Mouse (Mus musculus): ENCODE results near the gene Smg8.
A peak's percentile ranks its signal among the peaks of the same experiment; 100 is the strongest.
"Not testable (repeated sequence)": the region's sequence is repeated elsewhere in the genome, so short reads cannot be mapped to it uniquely, and the experiment has no call there.

Smg8 gene

DNA sequence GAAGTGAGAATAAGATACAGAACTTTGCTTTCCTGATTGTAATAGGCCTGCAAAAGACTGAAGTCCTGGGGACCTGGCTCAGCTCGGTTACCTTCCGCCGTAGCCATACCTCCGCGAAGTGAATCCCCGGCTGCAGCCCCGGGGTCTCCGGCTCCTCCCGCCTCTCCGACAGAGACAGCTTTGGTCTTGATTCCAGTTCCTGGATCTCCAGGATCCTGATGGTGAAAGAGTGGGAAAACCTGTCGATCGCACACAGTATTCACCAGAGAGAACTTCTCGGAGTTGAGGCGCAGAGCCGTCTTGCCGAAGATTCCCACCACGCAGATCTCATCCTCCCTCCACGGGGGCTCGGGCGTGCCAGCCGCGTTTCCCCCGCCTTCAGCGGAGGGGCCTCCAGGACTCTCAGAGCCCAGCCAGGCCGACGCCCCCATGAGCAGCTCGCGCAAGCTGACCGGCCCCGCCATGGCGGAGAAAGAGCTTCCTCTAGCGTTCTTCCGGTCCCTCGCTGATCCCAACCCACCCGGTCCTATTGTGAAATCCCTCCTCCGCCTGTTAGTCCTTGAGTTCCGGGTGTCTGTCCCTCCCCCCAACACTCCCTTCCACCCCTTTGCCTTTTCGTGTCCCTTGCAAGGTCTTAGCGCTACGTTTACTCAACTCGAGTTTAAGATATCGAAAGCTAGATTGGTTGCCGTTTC, at the start of gene Smg8:
Gene Smg8 (minus strand): TSS at position 485 of the 695 bp plus-strand sequence.
- DNase-seq (ENCODE audit: low spot score in 2 of 2): peak; percentile 71 to 72

DNA sequence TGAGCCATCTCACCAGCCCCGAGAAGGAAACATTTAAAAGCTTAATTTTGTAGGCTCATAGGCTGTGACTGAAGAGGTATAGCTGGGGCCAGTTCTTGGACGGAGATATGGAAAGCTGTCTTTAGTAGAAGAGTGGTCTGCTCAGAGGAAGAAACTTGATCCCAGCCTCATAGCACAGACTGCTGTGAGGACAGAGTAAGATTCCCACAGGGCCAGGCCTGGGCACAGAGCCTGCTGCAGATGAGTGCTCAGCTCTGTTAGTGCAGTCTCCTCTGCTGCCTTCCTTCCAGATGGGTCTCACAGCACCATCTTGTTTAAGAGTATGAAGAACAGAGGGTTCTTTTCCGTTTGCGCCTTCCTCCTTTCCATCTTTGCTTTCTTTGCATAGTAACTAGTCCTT, 49.7 kb upstream of the Smg8 start:
- no peak for DNase-seq (ENCODE audit: low spot score in 2 of 2)

DNA sequence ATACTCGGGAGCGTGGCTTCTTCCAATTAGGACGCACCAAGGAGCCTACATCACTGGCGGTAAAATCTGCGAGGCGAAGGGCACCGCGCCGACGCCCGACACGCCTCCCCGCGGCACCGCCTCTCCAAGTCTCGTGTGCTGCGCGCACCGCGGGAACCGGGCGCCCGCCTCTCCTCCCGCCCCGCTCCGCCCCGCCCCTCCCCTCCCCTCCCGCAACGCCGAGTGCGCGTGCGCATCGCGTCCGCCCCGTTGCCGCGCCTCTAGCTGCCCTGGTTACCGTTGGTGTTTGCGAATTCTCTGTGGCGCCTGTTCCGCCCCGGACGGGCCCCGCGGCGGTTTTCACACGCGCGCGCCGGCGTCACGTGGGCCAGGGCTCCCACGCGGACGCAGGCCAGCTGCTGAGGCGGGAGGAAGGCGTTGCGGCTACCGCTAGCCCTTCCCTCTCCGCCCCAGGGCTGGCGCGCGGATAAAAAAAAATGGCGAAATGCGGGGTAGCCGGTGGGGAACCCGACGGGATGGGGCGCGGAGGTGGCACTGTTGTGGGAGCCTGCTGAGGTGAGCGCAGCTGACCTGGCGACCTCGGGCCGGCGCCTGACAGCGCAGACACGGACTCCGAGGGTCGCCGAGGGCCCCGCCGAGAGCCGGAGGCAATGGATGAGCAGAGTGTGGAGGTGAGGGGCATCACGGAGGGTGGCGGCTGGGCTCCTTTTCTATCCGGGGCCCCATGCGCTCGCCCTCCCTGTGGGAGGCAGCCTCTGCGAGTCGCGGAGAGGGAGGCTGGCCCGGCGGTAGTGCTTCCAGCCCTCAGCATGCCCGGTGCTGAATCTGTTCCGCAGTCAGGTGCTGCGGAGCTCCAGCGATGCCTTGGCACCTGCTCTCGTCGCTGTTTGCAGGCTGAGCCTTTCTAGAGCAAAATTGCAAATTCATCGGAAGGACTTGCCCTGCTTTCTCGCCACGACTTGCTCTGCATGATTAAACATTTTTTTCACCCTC, 40.5 kb upstream of the Smg8 start, which contains the start of gene Trim37:
Gene Trim37 (plus strand): TSS at position 254 of the 993 bp plus-strand sequence.
- DNase-seq (ENCODE audit: low spot score in 2 of 2): peak; percentile 68 to 87

DNA sequence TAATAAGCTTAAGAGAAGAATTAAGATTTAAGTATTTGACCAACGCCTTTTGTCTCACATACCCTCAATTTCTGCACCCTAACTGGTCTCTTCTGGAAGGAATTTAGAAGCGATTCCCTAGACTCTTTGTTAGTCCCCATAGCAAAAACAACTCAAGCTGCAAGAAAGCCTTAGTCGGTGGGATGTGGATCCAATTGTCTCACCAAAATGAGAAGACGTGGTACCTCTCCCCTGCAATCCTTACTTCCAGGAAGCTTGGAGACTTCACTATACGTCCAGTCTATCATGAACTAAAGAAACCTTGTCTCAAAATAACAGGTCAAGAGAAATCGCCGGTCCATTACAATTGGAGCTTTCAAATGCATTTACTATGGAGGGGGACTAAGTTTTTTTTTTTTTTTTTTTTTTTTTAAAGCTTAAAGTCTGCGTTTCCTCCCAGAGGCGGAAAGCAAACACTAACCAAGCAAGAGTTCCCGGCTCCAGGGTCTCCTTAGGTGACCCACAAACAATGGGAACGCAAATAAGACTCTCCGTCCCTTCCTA, 39.8 kb upstream of the Smg8 start:
- DNase-seq (ENCODE audit: low spot score in 2 of 2): no peak

- DNase-seq (ENCODE audit: low spot score in 2 of 2): no peak
Measured at GRCm38 (mm10) chr11:87125562-87125961, 39.0 kb upstream of the Smg8 start.

DNA sequence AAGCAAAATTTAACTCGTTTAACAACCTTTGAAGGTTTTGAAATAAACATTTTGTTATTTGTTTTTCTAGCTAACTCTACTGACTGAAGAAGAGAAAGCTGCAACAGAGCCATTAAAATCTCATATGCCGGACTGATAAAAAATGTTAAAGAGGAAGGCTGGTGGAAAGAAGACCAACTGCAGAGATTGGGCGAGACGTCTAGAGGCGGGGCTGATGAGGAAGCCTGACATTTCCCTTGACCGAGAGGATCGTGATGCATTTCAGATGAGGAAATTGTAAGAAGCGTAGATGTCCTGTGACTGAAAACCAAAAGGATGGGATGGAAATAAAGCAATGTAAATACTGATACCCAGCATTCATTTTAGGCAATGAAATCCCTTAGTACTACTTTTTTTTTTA, 35.3 kb upstream of the Smg8 start:
- DNase-seq (ENCODE audit: low spot score in 2 of 2): no peak

- DNase-seq (ENCODE audit: low spot score in 2 of 2): no peak
Measured at GRCm38 (mm10) chr11:87110172-87110909, 23.8 kb upstream of the Smg8 start.

GRCm38 (mm10) chr11:87109519-87110171, 23.1 kb upstream of the Smg8 start:
- DNase-seq (ENCODE audit: low spot score in 2 of 2): peak in 1 of 2 experiments; percentile 60

DNA sequence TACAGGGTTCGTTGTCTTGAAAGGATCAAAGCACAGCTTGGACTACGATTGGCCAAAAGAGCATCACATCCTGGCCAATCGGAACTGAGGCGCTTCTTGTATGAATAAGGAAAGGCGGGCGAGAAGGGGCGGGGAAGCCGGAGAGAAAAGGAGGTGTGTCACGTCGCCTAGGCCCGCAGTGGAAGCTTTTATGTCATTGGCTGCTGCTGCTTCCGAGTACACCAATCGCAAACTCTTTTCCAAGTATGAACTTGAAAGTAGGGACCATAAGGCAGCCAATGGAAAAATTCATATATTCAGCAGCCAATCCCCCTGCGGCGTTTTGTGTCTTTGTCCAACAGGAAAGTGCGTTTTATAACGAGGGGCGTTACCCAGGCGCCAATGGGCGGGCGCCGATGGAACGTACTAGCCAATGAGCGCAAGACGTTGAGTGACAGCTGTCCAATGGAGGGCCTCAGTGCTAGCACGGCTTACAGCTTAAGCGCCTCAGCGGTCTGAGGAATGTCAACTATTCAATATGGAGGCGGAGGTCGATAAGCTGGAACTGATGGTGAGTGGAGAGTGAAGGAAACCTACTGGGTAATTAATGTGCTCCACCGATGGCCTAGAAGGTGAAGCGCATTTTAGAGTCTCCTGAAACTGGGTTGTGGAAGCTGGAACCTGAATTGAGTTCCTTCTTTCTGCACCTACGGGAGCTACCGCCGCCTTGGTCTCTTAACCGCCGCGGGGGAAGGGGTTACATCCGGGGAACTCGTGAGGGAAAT, 22.4 kb upstream of the Smg8 start, which contains the start of gene Ska2:
Gene Ska2 (plus strand): TSS at position 480 of the 764 bp plus-strand sequence.
- DNase-seq (ENCODE audit: low spot score in 2 of 2): peak; percentile 90 to 97

- DNase-seq (ENCODE audit: low spot score in 2 of 2): no peak
Measured at GRCm38 (mm10) chr11:87108409-87108754, 21.8 kb upstream of the Smg8 start, which contains the start of gene Prr11. Prr11 (minus strand) TSS chr11:87108708.

DNA sequence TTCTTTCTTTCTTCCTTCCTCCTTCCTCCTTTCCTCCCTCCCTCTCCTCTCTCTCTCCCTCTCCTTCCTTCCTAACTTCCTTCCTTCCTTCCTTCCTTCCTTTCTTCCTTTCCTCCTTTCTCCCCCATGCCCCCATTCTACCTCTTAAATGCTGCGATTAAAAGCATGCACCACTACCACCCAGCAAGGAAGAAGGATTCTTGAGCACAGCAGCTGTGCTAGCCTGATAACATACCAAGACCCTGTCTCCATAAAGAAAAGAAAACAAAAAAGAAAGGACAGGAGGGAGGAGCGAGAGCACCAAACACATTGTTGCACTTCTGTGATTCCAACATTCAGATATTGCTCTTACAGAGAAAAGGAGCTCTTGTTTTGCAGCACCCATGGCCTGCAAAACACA, 568 bp upstream of the Smg8 start:
- DNase-seq (ENCODE audit: low spot score in 2 of 2): no peak

GRCm38 (mm10) chr11:87085461-87085860, 1.1 kb downstream of the Smg8 start:
- DNase-seq (ENCODE audit: low spot score in 2 of 2): no peak

DNA sequence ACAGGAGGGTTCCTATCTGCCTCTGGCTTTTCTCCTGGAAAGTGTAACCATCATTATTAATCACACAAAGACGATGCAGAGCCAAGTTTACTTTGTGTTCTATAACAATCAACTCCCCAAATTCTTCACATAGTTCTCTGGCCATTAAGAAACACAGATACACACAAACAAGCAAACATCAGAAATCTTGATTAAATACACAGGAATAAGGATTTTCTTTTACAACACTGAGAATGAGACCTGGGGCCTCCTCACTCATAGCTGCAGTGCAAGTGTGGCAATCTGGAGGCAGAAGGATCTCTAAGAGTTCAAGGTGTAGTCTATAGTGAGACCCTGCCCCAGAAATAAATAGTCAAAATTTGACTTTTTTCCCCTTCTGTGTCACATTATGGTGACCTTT, 2.9 kb downstream of the Smg8 start:
- no peak for DNase-seq (ENCODE audit: low spot score in 2 of 2)

GRCm38 (mm10) chr11:87073866-87074440, 12.6 kb downstream of the Smg8 start, which contains the start of gene Gdpd1:
Gdpd1 (minus strand) TSS chr11:87074062.
- peak; percentile 76 to 84 for DNase-seq (ENCODE audit: low spot score in 2 of 2)

GRCm38 (mm10) chr11:87073343-87073865, 13.2 kb downstream of the Smg8 start:
- peak; percentile 50 to 69 for DNase-seq (ENCODE audit: low spot score in 2 of 2)

GRCm38 (mm10) chr11:87062087-87062486, 24.5 kb downstream of the Smg8 start:
- DNase-seq (ENCODE audit: low spot score in 2 of 2): no peak

DNA sequence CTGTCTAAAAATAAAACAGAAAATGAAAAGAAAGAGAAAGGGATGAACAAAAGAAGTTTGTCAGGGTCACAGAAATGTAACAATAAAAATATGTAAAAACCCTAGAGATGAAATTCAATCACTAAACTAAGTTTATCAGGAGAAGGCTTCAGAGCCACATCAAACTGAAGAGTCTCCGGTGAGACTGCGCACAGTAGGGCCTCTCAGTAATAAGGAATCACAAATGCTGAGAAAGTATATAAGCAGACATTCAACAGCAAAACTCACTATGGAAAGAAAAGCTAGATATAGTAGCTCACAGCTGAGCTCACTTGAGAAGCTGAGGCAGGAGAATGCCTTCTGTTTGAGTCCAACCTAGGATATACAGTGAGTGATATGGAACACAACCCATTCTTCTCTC, 26.2 kb downstream of the Smg8 start:
- DNase-seq (ENCODE audit: low spot score in 2 of 2): no peak

GRCm38 (mm10) chr11:87056286-87056685, 30.3 kb downstream of the Smg8 start:
- no peak for DNase-seq (ENCODE audit: low spot score in 2 of 2)

DNA sequence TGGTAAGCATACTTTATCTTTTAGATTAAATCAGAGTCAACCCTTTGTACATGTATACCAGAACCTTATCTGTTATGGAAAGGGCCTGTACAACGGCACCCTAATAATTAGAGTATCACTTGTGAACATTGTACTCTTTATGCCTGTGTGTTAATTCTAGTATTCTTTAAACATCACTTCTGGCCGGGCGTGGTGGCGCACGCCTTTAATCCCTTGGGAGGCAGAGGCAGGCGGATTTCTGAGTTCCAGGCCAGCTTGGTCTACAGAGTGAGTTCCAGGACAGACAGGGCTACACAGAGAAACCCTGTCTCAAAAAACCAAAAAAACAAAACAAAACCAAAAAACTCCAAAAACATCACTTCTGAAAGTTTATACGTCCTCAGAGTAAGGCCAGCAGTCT, 37.7 kb downstream of the Smg8 start:
- DNase-seq (ENCODE audit: low spot score in 2 of 2): not testable (repeated sequence)

DNA sequence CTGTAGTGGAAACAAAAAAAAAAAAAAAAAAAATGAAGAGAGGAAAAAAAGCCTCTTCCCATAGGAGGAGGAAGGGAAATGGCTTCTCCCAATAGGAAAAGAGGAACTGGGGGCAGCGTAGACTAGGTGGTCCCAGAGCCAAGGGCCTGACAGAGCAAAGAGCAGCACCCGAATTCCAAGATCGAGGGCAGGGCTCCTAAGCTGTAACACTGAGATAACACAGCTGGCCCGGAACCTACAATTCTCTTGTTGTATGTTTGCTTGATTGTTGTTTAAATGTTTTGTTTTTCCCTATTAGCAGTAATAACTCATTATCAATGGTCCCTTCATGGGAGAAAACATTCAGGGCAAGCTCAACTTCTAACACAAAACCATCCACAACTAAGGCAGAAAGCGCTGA, 39.6 kb downstream of the Smg8 start:
- no peak for DNase-seq (ENCODE audit: low spot score in 2 of 2)
